Mouse (Mus musculus): ENCODE measurements around the gene Fam204a. TPM values are rescaled to one million over a fixed set of nuclear protein-coding genes. Genes with fewer than 3 reads are reported as not detected.

The Fam204a gene
- polyA plus RNA-seq, 1 experiment, result 23.2 TPM

DNA sequence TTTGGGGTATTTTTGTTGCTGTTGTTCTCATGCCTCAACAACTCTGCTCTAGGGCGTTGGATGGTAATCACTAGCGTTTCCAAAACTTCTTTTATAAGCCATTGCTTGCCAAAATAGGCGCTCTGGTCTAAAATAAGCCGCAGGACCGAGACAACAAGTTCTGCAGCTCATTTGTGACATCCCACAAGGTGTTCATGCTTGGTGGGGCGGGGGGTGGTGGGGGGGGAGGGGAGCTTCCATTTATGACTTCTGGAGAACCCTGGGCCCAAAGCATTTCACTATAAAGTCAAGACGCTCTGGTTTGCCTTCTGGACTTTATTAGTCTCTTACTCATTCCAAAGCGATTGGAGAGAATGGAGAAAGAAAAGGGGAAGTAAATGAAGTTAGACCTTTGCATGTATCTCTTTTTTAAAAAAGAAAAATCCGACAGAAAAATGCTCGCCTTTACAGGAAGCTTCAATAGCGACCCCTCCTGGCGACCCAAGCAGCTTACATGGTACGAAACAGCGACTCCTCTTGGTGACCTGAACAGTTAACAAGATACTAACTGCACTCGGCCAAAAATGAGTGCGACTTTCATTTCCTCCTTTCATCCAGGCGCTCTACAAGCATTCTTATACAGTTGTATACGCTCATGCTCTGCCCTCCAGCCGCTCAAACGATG, 65.8 kb downstream of the Fam204a start:
- DNase-seq (ENCODE audit: low spot score), result no peak

DNA sequence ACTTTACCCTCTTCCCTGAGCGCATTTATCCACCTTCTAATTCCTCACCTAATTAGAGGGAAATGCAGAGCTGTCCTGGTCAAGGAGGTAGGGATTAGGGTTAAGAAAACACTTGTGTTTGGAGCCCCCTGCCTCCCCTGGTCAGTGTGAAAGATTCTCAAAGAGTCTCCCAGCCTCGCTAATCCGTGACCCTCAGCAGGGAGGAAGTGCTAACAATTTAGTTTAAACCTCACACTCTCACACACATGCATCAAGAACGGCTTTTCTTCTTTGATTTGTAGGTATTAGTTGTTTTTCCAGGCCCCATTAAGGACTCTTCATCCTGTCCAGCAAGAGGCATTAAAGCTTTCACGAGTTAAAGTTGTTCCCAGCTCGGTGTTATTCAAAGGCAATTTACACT, 66.7 kb downstream of the Fam204a start:
- DNase-seq (ENCODE audit: low spot score), result no peak

DNA sequence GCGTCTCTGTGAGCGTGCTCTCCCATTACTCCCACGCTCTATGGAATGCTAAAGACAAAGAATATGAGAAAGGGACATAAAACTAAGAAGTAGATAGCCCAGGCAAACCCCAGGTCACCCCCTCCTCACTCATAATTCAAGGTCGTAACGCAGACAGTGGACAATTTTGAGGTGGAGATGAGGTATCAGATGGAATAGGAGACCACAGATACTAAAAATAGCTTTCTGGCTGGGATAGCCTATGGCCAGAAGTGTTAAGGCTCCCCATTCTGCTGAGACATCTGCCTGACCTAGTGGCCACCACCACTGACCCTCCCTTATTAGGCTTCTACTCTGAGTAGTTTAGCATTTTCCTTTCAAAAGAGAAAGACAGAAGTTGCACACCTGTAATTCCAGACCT, 71.2 kb downstream of the Fam204a start:
- DNase-seq (ENCODE audit: low spot score), result no peak

- DNase-seq (ENCODE audit: low spot score), result no peak
Observed at GRCm38 (mm10) chr19:60153096-60153495, 73.4 kb downstream of the Fam204a start.

- no peak for DNase-seq (ENCODE audit: low spot score)
Observed at GRCm38 (mm10) chr19:60150056-60150455, 76.4 kb downstream of the Fam204a start.

DNA sequence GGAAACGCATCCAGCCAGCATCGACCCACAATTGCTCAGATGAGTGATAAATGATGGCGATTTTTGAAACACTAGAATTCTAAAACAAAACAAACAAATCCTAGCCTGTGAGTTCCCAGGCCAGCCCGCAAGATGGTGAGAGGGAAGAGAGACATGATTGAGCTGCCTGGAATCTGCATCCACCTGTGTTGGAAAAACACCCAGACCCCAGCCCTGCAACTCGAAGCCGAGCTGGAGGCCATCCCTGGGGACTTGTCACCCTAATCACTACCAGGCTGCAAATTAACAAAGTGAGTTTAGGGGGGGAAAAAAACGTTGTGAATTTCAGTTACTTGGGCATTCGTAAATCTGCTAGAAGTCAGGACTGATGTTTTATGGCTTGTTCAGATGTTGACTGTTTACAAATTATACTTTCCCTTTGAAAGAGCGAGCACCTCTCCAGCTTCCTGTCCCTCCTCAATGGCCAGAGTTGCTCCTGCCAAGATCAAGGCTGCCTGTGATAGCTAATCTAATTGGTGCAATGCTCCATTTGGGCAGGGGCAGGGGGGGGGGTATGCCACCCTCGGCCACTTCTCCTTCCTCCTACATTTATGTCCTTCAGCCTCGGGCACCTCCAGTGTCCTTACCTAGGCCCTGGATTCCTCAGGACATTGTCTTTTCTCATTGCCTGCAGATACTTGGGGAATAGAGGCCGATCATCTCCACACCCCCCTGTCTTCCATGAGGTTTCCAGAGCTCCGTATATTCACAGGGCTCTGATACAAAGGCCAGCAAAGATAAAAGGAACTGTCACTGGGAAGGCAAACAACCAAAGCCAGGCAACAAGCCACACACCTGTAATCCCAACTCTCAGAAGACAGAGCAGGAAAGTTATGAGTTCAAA, 77.2 kb downstream of the Fam204a start:
- DNase-seq (ENCODE audit: low spot score), result no peak

Other genes with a start within 250 kb of the Fam204a start
- not detected in 2 replicates for gene Prlhr, start 241.6 kb upstream of the Fam204a start, polyA plus RNA-seq (2012; rRNA removed)